Mouse (Mus musculus): Measurements from ENCODE around the gene Cactin. TPM values are rescaled to one million over a fixed set of nuclear protein-coding genes. Genes with fewer than 3 reads are reported as not detected.

The Cactin gene
- total RNA-seq, 1 experiment from 2014 or later, result 45.7 TPM

DNA sequence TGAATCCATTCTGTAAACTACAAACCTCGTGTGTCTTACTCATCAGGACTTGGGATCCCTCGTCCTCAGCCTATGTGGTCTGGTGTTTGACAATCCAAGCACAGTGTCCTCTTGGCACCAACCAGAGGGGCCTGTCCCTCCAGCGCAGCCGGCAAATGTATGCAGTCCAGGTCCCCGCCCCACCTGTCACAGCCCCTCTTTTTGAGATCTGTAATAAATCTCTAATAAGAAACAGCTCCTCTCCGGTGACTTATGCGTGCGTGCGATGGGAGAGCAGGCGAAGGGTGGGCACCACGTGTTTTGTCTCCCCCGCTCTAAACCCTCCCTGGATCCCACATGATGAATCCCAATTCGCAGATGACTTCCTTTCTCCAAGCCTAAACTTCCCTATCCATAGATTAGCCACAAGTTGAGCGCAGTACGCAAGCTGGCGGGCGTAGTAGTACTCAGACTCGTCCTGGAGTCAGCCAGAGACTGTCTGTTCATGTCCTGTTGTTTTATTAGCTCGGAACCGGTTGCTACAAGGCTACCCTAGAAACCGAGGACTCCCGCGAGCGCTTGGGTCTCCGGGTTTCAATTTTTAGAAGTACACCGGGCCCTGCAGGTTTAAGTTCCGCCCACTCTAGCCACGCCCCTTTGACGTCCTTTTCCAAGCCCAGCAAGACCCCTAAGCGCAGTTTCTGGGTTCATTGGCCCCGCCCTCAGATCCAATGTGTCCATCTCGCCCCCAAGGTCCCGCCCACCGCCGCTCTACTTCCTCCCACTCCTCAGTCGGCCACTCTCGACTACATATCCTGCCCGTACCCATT, 958 bp upstream of the Cactin start:
- peak; percentile 93 for DNase-seq

DNA sequence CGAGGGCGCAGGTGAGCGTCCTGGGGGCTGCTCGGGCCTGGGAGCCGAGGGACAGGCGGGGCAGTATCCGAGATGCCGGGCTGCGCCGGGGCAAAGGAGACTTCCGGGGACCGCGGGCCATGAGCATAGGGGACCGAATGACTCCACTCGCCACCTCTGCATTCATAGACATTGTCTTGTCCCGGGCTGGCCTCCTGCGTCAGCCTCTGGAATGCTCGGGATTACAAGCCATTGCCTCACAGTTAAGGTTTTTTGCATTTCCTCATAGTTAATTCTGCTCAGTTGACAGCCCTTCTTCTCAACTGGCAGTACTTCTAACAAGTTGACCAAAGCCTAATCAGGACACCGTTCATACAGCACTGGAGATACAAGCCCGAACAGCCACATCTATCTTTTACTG, 533 bp downstream of the Cactin start:
- DNase-seq, result no peak

DNA sequence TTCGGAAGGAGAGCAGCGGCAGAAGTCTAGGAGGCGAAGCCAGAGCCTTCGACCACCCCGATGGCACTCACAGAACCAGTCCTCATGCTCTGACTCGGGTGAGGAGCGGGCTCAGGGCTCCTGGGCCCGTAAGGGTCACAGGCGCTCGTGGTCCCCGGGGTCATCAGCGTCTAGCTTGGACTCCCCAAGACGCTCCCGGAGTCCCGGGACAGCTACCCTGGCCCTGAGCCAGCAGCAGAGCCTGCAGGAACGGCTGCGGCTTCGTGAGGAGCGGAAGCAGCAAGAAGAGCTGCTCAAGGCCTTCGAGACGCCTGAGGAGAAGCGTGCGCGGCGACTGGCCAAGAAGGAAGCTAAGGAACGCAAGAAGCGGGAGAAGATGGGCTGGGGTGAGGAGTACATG, 1.5 kb downstream of the Cactin start:
- no peak for DNase-seq

DNA sequence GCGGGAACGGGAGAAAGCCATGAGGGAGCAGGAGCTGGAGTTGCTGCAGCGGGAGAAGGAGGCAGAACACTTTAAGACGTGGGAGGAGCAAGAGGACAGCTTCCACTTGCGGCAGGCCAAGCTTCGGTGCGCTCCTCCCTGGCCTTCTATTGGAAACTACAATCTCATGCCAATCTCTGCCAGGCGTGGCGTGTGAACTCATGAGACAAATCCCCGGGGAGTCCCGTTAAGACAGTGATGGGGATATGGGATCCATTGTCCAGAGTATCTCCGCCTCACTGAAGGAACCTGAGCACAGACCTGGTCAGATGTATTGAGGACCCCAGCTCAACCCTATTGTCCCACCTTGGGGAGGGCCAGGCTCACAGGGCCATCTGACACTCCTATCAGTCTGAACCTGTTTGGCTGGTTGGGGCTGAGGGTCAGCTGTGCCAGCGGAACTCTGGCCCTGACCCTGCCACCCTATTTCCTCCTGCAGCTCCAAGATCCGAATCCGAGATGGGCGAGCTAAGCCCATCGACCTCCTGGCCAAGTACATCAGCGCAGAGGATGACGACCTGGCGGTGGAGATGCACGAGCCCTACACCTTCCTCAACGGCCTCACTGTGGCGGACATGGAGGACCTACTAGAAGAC, 2.4 kb downstream of the Cactin start:
- DNase-seq, result no peak

DNA sequence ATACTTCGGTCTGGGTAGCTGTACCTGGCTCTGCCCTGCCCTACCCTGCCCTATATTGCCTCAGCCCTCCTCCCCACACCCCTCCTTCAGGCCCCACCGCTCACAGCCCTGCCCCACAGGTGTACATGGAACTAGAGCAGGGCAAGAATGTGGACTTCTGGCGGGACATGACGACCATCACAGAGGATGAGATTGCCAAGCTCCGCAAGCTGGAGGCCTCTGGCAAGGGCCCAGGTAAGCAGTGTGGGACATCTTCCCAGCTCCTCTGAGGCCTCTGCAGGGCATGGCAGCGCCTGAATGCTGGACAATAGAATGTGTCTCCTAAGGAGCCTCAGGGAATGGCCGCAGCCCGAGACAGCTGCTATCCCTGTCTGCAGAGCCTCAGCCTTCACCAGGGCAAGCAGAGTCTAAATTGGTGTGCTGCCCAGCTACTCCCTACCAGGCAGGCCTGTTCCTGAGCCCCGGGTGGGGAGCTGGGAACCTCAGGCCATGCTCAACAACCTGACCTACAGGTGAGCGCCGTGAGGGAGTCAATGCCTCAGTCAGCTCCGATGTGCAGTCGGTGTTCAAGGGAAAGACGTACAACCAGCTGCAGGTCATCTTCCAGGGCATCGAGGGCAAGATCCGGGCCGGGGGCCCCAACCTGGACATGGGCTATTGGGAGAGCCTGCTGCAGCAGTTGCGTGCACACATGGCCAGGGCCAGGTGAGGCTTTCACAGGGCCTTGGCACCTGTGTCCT, 3.1 kb downstream of the Cactin start:
- DNase-seq, result no peak

DNA sequence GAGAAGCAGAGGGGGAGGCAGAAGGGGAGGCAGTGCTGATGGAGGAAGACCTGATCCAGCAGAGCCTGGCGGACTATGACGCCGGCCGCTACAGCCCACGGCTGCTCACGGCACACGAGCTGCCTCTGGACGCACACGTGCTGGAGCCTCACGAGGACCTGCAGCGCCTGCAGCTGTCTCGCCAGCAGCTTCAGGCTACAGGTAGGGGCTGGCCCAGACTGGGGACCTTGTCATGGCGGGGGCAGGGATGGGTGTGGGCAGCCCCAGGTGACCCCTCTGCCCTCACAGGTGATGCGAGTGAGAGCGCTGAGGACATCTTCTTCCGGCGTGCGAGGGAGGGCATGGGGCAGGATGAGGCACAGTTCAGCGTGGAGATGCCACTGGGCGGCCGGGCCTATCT, 4.3 kb downstream of the Cactin start:
- no peak for DNase-seq

DNA sequence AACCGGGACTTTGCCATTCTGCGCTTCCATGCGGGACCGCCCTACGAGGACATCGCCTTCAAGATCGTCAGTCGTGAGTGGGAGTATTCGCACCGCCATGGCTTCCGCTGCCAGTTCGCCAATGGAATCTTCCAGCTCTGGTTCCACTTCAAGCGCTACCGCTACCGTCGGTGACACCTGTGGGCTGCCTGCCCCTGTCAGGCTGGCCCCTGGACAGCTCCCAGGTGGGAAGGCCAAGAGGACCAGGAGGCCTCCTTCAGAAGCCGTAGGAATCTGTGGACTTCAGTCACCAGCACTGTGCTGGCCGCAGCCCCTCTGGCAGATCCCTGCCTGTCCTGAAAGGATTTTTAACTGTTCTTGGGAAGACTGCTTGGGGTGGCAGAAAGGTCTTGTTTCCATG, 4.9 kb downstream of the Cactin start:
- DNase-seq, result no peak

DNA sequence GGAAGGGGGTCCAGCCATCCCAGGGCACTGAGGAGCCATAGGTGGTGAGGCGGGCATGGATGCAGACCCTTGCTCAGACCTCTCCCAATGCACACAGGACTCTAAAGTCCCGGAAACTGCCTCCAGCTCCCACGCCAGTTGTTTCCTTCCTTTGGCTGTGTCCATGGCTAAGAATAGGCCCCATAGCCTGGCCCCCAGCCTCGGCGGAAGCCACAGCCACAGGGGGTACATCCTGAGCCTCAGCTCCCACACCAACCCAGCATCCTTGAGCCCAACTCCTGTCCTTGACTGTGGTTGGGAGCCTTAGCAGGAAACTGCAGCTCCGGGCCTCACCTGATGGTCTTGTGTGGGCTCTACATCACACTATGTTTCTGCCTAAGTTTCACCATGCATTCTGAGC, 6.0 kb downstream of the Cactin start:
- DNase-seq, result peak; percentile 52

DNA sequence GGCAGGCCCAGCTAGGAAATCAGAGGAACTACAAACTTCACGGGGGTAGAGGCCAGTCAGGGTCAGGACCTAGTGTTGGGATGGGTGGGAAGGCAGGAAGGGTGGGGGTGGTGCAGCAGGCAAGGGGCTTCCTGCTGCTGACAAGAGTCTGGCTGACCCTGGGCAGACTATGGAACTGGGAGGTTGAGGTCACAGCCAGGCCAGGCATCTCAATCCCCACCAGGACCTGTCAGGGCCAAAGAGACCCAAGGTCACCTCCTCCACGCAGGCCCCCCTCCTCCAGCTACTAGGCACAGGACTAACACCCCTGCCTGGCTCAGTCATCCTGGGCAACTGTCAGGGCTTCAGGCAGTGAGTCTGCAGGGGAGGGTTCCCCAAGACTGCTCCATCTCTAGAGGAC, 7.1 kb downstream of the Cactin start:
- DNase-seq, result peak; percentile 50

DNA sequence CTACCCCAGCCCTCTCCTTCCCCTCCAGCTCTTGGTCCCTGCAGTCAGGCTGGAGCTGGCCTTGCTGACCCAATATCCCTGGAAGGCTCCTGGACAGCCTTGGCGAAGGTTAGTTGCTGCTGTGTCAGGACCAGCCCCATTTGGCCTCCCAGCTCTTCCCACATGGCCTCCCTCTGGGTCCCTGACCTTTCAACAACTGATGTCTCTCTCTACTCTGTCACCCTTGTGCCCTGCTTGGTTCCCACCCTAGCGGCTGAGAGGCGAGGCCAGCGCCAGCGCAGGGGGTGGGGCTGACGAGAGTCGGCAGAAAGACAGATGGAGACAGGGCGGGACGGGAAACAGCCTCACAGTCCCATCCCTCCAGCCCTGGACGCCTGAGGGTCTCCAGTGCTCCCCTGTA, 7.5 kb downstream of the Cactin start, which contains the start of gene Tbxa2r:
Gene Tbxa2r (plus strand): TSS at position 346 of the 400 bp plus-strand sequence.
- peak; percentile 85 for DNase-seq

DNA sequence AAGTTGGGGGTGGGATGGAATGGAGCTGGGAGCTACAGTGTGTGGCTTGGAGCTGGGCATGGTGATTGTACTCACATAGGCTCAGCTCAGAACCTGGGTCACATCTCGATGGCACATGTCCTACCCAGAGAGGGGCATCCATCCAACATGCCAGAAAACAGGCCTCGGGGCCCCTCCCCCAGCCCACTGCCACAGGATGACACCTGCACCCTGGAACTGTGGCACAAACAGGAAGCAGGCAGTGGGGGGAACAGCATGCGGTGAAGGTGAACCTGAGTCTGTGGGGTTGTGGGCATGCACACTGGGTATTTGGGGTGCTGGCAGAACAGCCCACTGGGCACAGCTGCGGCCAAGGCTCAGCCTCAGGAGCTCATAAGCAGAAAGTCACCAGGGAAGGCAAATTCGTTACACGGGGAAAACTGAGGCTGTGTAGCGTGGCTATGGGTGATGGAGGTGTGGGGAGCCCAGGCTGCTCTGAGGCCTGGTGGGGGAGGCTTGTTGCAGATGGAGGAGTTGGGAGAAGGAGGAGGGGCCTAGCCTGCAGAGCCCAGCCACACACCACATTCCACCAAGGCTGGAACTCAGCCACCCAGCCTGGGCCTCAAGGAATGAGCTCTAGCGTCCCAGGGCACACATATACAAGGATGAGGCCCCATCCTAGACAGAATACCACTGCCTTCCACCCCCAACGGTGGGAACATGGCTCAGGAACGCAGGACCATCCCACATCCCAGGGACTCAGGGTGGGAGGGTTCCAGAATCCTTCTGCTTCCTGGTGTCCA, 8.5 kb downstream of the Cactin start:
- DNase-seq, result no peak

DNA sequence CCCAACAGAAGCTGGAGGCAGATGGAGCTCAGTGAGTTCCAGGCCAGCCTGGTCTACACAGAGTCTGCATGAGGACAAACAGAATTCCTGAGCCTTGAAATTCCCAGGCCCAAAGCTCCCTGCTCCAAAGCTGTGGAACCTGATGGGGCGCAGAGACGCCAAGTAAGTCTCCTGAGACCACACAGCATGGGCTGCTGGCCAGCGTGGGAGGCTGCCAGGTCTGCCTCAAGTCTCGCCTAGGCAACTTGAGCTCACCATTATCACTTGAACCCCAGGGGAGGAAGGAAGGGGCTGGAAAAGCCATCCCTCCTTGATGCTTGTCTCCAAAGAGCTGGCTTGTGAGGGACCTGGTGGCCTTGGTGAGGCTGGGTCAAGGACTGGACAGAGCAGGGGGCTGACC, 9.1 kb downstream of the Cactin start:
- DNase-seq, result no peak

DNA sequence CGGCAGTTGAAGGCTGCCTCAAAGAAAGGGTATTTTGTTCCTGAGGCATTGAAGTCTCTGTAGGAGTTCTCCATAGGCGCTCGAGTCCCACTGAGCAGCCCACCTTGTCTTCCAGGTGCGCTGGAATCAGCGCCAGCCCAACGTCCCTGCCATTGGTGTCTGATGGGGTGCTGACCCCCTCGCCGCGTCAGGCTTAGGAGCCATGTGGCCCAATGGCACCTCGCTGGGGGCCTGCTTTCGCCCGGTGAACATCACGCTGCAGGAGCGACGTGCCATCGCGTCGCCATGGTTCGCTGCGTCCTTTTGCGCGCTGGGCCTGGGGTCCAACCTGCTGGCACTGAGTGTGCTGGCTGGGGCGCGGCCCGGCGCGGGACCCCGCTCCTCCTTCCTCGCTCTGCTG, 11.4 kb downstream of the Cactin start:
- DNase-seq, result no peak

DNA sequence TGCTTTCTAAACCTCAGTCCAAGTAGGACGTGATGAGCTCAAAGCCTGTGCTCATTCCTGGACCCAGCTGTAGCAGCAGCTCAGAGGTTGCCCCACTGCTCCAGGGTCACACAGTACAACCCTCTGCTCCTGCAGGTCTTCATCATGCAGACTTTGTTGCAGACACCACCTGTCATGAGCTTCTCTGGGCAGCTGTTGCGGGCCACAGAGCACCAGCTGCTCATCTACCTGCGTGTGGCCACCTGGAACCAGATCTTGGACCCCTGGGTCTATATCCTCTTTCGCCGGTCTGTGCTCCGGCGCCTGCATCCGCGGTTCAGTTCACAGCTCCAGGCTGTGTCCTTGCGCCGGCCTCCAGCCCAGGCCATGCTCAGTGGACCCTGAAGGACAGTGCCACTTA, 13.4 kb downstream of the Cactin start:
- no peak for DNase-seq

DNA sequence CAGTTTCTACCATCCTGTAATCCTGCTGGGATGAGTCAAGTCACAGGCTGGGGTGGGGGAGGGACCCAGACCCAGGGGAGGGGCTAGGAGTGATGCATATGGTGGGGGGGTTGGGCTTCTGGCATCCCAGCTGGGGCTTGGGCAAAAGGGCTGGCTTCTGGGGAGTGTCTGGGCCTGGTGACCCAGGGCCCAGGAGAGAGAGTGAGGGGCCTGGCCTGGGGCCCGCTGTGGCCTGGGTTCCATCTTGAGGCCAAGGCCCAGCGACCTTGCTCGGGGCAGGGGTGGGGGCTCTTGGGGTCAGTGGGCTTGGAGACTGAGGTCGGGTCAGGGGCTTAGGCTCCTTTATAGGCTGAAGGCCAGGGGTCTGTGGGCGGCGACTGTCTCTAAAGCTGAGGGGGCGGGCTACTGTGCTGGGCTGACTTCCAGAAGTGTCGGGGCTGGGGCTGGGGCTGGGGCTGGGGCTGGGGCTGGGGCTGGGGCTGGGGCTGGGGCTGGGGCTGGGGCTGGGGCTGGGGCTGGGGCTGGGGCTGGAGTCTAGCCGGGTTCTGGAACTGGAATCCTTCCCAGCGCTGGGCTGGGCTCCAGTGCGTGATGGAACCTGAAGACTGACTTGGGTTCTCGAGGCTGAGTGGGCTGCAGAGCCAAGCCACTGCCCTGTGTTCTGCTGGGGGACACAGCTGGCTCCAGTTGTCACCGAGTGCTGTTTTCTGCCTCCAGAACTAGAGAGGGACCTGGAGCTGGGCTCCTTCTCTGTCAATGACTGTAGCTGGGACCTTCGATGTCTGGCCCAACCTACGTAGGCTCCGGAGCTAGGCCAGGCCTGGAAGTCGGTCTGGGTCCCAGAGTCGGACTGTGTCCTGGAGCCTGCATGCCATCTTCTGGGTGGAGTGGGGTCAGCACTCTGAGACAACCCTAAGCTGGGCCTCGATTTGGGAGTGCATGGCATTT, 14.8 kb downstream of the Cactin start:
- no peak for DNase-seq

DNA sequence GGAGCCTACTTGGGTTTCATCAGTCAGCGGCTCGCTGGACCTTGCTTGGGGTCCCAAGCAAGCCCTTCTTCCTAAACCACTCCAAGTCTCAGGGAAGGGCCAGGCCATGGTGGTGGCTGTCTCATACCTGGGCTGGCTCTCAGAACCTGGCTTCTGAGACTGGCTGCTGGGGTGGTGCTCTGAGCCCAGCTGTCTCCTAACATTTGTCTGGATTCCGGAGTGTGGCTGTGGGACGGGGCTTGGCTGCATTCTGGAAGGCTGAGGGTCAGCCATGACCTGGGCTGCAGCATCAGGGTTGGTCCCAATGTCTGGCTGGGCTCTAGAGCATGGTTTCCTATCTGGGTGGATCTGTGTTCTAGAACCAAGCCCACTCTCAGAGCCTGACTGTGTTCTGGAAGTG, 15.7 kb downstream of the Cactin start:
- DNase-seq, result no peak

DNA sequence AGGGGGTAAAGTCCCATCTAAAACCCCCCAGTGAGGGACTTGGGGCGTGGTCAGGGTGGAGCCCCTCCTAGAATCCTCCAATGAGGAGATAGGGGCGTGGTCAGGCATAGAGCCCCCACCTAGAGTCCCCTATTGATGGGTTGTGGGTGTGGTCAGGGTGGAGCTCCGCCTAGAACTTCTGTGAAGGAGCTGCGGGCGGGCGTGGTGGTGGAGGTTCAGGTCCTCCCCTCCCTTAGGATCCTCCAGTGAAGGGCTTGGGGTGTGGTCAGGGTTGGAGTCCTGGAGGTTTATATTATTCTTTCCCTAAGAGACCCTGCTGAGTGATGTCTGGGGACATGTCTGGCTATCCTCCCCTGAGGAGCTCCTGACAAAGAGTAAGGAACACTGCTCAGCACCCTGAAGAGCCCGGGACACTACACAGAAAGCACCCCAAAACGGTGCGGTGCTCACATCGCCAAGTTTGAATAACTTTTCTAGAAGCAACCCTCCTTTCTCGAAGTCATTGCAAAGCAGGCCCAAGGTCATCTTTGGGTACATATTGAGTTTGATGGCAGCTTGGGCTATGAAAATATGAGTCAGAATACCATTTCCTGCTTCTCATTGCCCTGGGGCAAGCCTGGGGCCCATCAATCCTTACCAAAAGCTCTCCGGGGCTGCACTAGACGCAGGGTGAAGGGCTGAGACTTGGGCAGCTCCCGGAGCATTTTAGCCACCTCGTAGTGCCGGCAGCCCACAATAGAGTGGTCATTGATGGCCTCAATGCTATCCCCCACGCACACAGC, 19.8 kb downstream of the Cactin start:
- no peak for DNase-seq

DNA sequence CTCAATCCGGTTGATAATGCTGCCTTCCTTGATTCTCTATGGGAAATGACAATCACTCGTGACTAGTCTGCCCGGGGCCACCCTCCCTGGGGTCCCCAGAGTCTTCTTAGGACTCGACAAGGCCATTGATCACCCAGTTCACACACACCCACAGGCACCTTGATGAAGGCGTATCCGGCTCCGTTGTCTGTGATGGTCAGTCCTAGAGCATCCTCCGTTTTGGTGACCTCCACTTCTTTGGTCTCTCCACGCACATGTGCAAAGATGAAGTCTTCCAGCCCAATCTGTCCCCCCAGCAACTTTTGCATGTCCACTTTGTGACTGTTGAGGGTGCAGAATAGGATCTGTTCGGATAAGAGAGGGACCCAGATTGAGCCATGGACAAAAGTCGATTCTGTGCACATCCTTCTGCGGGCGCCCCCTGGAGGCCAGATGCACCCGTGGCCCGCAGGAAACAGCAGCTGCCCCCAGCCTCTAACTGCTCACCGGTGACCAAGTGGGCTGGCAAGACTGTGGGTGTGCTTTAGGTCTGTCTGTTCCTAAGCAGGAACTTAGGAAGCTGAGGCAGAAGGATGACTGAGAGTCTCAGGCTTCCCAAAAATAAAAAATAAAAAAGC, 20.5 kb downstream of the Cactin start:
- DNase-seq, result peak; percentile 83

DNA sequence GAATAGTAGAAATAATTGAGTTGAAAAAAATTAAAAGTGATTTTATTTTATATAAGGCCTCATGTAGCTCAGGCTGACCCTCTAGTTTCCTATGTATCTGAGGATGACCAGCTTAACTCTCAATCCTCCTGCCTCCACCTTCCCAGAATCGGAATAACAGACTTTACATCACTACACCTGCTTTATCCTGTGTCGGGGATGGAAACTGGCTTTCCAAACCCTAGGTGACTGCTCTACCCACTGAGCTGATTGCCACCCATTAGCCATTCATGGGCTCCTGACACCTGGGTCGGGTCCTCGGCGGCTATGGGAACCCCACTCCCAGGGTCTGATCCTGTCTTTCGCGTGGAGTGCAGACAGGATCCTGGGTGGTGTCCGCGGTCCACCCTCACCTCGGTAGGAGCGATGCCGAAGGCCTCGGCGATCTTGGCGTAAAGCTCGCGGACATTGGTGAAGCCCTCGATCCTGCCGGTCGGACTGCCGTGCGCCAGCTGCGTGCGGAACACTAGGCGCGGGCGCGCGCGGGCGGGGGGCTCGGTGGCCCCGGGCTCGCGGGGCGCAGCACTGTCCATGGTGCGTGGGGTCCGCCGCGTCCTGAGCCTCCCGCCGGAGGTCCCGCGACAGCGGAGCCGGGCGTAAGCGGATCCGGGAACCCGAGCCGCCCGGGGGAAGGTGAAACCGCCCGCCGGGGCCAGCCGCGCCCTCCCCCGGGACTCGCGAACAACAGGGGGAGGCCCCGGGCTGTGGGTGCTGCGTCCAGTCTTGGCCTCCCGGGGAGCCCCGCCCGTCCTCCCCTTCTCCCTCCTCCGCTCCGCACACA, 22.0 kb downstream of the Cactin start, which contains the start of gene Gipc3:
Gene Gipc3 (minus strand): TSS at position 581 of the 820 bp plus-strand sequence.
- peak; percentile 50 for DNase-seq

All from adrenal gland, postnatal 25 days (tissue).